Mouse (Mus musculus): ENCODE data around the gene Ehd2. TPM values are rescaled to one million over a fixed set of nuclear protein-coding genes. Genes with fewer than 3 reads are reported as not detected.
A peak's percentile ranks its signal among the peaks of the same experiment; 100 is the strongest.
"Not testable (repeated sequence)": the region's sequence is repeated elsewhere in the genome, so short reads cannot be mapped to it uniquely, and the experiment has no call there.

The Ehd2 gene
- total RNA-seq, 2 experiments from 2014 or later, result 93.1 to 131 TPM

- DNase-seq, result no peak
- intact Hi-C loops (cut with DNase I), result no loop called here
Measured at GRCm38 (mm10) chr7:15916134-15916723, 51.1 kb downstream of the Ehd2 start.

DNA sequence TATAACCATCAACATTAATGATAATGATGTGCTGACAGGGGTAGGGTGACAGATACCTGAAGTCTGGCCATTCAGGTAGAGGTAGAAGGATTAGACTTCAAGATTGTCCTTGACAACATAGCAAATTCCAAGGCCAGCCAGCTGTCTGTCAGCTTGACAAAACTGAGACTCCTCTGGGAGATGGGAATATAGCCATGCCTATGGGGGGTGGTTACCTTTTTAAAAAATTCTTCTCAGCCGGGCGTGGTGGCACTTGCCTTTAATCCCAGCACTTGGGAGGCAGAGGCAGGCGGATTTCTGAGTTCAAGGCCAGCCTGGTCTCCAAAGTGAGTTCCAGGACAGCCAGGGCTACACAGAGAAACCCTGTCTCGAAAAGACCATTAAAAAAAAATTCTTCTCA, 51.7 kb downstream of the Ehd2 start:
- intact Hi-C loops (cut with DNase I); DNase-seq: not testable (repeated sequence)

- intact Hi-C loops (cut with DNase I), result no loop called here
- no peak for DNase-seq
Measured at GRCm38 (mm10) chr7:15914751-15915150, 52.6 kb downstream of the Ehd2 start.

GRCm38 (mm10) chr7:15914252-15914651, 53.1 kb downstream of the Ehd2 start:
- intact Hi-C loops (cut with DNase I), result no loop called here
- DNase-seq, result peak; percentile 34 to 57

GRCm38 (mm10) chr7:15912183-15912582, 55.2 kb downstream of the Ehd2 start:
- intact Hi-C loops (cut with DNase I), result no loop called here
- DNase-seq, result peak; percentile 64 to 75

GRCm38 (mm10) chr7:15910521-15910920, 56.8 kb downstream of the Ehd2 start:
- DNase-seq, result no peak
- intact Hi-C loops (cut with DNase I), result no loop called here

- DNase-seq, result no peak
Measured at GRCm38 (mm10) chr7:15907971-15908590, 59.3 kb downstream of the Ehd2 start.

DNA sequence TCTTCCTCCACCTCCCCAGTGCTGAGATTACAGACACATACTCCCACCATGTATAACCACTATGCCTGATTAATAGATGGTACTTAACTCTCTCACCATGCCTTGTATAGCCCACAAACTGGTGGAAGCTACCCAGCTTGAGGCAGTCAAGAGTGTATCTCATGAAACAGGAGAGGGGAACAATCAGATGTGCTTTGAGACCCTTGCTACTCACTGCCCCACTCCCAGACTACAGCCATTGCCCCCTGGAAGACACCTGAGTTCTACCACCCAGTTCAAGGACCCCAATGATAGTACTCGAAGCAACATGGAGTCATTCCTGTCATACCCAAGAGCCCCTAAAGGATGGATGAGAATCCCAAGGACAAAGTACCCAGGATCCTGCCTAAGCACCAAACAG, 60.8 kb downstream of the Ehd2 start:
- intact Hi-C loops (cut with DNase I), result no loop called here
- DNase-seq, result no peak

More at GRCm38 (mm10) chr7:15907971-15908590, 59.3 kb downstream of the Ehd2 start:
- intact Hi-C loops (cut with DNase I), result no loop called here

GRCm38 (mm10) chr7:15905861-15906260, 61.5 kb downstream of the Ehd2 start:
- no peak for DNase-seq
- intact Hi-C loops (cut with DNase I), result no loop called here

GRCm38 (mm10) chr7:15901366-15902048, 65.9 kb downstream of the Ehd2 start:
- no peak for DNase-seq
- intact Hi-C loops (cut with DNase I), result no loop called here

Other genes with a start within 250 kb of the Ehd2 start
- gene Obox5, start 217.4 kb downstream of the Ehd2 start, total RNA-seq (2021), result not detected
- gene Obox6, start 127.9 kb downstream of the Ehd2 start, total RNA-seq (2021), result not detected
- not detected for gene Crx, start 87.6 kb downstream of the Ehd2 start, total RNA-seq (2021)
- not detected for gene Crxos, start 85.0 kb downstream of the Ehd2 start, total RNA-seq (2021)
- 100 to 1,000 TPM; 169 to 178 TPM for gene Selenow, start 45.2 kb downstream of the Ehd2 start, total RNA-seq (2021)
- 100 to 1,000 TPM; 137 to 141 TPM for gene Nop53, start 21.5 kb downstream of the Ehd2 start, total RNA-seq (2021)
- 1 to 10 TPM; 8.1 to 8.2 TPM for gene Bicra, start 80.4 kb upstream of the Ehd2 start, total RNA-seq (2021)
- gene Zfp541, start 94.2 kb upstream of the Ehd2 start, total RNA-seq (2021), result not detected
- 10 to 100 TPM; 81.3 to 84.7 TPM for gene Napa, start 130.9 kb upstream of the Ehd2 start, total RNA-seq (2021)
- 10 to 100 TPM; 23.0 to 23.1 TPM for gene Kptn, start 152.3 kb upstream of the Ehd2 start, total RNA-seq (2021)
- gene Slc8a2, start 162.3 kb upstream of the Ehd2 start, total RNA-seq (2021), result 1 to 10 TPM in 1 of 2 experiments, under 1 TPM in 1; 0.67 to 1.1 TPM
- gene Meis3, start 207.5 kb upstream of the Ehd2 start, total RNA-seq (2021), result 1 to 10 TPM; 3.9 to 4.9 TPM

All from heart, postnatal 36 days (tissue).